Mouse (Mus musculus) gonadal fat pad, adult 2 months (tissue): Measurements from ENCODE around the gene Tsnaxip1. TPM values are rescaled to one million over a fixed set of nuclear protein-coding genes. Genes with fewer than 3 reads are reported as not detected.
"Not testable (repeated sequence)": the region's sequence is repeated elsewhere in the genome, so short reads cannot be mapped to it uniquely, and the experiment has no call there.

Source experiments
- DNase-seq: peaks from one replicate; pipeline ENCODE4 v3.0.0-alpha.2; 2012; ENCODE audit warnings: low read depth
- polyA plus RNA-seq: library from polyadenylated mRNA; depleted of rRNA; stranded (reverse); fragments of >200 nt; gene quantifications from 2 replicates; pipeline ENCODE4 v1.2.3, GENCODE M21; 2012

Gene Tsnaxip1
- polyA plus RNA-seq, 1 experiment: 1.1 TPM

DNA sequence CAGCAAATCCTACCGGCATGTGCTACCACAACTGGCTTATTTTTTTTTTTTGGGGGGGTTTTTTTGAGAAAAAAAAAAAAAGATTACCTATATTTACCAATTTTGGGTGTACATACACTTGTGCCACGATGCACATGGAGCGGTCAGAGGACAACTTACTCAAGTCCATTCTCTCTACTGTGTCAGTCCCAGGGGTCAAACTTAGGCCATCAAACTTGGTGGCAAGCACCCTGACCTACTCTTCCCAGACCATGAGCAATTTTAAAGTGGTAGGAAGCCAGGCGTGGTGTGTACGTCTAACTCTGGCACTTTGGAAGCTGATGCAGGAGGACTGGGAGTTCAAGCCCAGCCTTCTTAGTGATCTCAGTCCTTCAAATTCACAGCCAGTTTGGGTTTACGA is 14.3 kb upstream of the Tsnaxip1 start:
- no peak for DNase-seq

DNA sequence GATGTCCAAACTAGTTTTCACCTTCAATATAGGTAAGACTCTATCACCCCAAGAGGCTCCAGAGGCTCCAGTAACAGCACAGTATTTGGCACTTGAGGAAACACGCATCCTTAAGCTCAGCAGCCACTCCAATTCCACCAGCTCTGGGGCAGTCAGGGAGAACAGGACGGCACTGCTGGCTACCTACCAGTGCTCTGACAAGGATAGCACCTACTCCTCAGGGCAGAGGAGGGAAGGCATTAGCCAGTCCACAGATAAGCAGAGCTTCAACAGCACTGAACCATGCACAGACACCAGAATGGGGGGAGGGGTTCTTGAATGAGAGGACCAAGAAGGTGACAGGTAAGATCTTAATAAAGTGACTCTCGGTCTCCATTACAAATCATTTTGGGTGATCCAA is 7.9 kb upstream of the Tsnaxip1 start:
- no peak for DNase-seq

GRCm38 (mm10) chr8:105820925-105821324 is 6.6 kb upstream of the Tsnaxip1 start:
- DNase-seq: no peak

DNA sequence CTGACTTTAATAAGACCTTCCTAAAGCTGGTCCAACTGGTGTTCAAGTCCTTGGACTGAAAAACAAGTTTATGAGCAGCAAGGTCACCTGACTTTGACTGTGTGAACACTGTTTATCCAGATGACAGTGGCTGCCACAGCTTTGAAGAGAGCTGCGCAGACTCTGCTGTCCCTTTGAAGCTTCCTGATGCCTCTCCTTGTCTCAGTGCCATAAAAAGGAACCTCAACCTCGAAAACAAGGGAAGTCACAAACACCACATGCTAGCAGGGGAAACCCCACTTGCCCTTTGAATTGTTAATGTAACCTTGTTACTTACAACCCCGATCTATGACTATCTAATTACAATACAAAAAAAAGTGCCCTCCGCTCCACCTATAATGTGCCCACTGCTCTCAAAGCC is 2.0 kb upstream of the Tsnaxip1 start:
- DNase-seq: no peak

- DNase-seq: no peak
Observed at GRCm38 (mm10) chr8:105826379-105826778, 1.2 kb upstream of the Tsnaxip1 start.

GRCm38 (mm10) chr8:105833740-105834139 is 6.2 kb downstream of the Tsnaxip1 start:
- DNase-seq: not testable (repeated sequence)

- no peak for DNase-seq
Observed at GRCm38 (mm10) chr8:105835318-105835717, 7.8 kb downstream of the Tsnaxip1 start.

- DNase-seq: no peak
Observed at GRCm38 (mm10) chr8:105836991-105837390, 9.5 kb downstream of the Tsnaxip1 start.

DNA sequence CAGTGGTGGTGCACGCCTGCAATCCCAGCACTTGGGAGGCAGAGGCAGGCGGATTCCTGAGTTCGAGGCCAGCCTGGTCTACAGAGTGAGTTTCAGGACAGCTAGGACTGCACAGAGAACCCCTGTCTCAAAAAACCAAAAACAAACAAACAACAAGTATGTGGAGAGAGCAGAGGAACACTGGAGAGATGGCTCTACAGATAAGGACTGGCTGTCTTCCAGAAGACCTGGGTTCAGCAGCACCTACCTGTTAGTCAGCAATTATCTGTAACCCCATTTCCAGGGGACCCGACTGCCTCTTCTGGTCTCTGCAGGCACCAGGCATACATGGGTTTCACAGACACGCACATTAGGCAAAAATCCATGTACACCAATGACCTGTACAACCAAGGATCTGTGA is 11.7 kb downstream of the Tsnaxip1 start:
- DNase-seq: no peak

- DNase-seq: no peak
Observed at GRCm38 (mm10) chr8:105846678-105847077, 19.1 kb downstream of the Tsnaxip1 start.

DNA sequence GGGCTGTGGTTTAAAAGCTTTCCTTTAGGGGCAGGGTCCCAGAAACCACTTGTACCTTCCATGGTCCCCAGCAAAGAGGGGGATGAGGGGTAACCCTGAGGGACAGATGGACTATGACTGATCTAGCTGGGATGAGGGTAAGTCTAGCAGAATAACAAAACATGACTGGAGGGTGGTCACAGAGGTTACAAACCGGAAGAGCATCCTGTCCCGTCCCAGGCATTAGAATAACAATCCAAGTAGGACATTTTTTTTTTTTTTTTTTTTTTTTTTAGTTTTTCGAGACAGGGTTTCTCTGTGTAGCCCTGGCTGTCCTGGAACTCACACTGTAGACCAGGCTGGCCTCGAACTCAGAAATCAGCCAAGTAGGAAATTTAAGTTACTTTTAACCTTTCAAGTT is 22.5 kb downstream of the Tsnaxip1 start:
- no peak for DNase-seq

DNA sequence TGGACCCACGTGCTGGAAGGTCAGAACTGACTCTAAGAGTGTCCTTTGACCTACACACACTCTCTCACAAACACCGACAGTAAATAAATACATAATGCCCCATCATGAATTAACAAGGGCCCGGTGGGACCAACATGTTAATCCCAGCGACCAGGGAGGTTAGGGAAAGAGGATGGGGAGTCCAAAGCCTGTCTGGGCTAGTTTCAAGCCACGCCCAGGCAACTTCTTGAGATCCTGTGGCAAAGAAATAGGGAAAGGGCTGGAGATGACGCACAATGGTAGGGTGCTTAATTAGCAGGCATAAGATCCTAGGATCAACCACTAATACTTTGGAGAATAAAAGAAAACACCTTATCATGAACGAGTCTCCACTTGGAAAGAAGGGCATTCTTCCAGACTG is 23.1 kb downstream of the Tsnaxip1 start:
- DNase-seq: no peak

DNA sequence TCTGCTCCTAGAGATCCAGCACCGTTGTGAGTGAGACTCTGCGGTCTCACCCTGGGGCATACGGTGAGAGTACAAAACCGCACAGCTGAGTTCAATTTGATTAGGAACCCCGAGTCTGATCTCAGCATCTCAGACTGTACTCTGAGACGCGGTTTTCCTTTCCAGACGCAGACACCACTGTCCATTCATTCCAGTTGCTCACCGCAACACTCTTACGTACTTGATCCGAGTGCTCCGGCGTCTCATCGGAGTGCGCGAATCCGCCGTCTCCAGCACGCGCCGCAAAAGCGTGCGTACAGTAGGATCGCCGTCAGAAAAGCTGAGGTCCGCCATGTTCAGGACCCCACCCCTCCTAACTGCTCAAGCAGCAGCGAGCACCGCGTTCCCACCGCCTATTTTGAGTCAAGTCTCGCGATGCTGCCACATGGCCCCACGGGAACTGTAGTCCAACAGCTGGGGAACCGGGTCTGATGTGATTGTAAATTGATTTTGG is 24.2 kb downstream of the Tsnaxip1 start:
- DNase-seq: no peak

DNA sequence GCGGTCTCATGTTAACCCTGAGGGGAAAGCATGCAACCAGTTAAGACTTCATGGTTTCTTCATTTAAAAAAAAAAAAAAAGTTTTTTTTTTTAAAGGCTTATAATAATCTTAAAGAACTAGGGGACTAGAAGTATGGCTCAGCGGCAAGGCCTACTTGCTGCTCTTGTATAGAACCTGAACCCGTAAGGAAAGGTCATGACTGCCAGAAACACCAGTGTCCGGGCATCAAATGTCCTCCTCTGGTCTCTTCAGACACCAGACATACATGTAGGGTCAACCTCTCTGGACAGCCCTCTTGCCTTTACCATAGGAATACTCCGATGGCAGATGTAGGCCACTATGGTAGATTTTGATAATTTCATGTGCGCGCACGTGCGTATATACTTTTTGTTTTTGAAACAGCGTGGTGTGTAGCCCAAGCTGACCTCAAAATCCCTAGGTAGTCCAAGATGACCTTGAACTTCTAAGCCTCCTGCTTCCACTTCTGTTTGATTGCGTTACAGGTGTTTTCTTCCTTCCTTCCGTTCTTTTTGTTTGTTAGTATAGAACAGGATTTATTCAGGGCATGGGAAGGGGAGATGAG is 24.7 kb downstream of the Tsnaxip1 start:
- no peak for DNase-seq

- DNase-seq: no peak
Observed at GRCm38 (mm10) chr8:105853178-105853577, 25.6 kb downstream of the Tsnaxip1 start, which contains the start of gene Cenpt. Cenpt (minus strand) TSS chr8:105853278.

GRCm38 (mm10) chr8:105854303-105854702 is 26.8 kb downstream of the Tsnaxip1 start:
- no peak for DNase-seq

GRCm38 (mm10) chr8:105854715-105855216 is 27.2 kb downstream of the Tsnaxip1 start, which contains the start of gene Thap11:
Thap11 (plus strand) TSS chr8:105855132.
- DNase-seq: no peak

DNA sequence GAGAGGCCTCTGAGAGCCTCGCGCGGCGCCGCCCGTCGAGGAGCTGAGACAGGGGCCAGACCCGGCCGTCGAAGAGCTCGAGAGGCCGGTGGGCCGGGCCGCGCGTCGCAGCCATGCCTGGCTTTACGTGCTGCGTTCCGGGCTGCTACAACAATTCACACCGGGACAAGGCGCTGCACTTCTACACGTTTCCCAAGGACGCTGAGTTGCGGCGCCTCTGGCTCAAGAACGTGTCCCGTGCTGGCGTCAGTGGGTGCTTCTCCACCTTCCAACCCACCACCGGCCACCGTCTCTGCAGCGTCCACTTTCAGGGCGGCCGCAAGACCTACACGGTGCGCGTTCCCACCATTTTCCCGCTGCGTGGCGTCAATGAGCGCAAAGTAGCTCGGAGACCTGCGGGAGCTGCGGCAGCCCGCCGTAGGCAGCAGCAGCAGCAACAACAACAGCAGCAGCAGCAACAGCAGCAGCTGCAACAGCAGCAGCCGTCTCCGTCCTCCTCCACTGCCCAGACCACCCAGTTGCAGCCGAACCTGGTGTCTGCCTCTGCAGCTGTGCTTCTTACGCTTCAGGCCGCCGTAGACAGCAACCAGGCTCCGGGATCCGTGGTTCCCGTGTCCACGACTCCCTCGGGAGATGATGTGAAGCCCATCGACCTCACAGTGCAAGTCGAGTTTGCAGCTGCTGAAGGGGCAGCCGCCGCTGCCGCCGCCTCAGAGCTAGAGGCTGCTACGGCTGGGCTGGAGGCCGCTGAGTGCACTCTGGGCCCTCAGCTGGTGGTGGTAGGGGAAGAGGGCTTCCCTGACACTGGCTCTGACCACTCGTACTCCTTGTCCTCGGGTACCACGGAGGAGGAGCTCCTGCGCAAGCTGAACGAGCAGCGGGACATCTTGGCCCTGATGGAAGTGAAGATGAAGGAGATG is 28.0 kb downstream of the Tsnaxip1 start:
- DNase-seq: no peak

GRCm38 (mm10) chr8:105856168-105856835 is 28.8 kb downstream of the Tsnaxip1 start:
- no peak for DNase-seq

GRCm38 (mm10) chr8:105858495-105858894 is 31.0 kb downstream of the Tsnaxip1 start:
- DNase-seq: no peak

GRCm38 (mm10) chr8:105859314-105859713 is 31.8 kb downstream of the Tsnaxip1 start:
- DNase-seq: no peak
